Mouse (Mus musculus): ENCODE measurements around the gene Sprn. TPM values are rescaled to one million over a fixed set of nuclear protein-coding genes. Genes with fewer than 3 reads are reported as not detected.

The Sprn gene
- polyA plus RNA-seq, 1 experiment from 2014 or later = 0.11 TPM

- H3K9ac ChIP-seq (ENCODE audit: low read length) = no peak overlapping the region
- no peaks in the 10 kb centered on the region for H3K36me3 ChIP-seq (ENCODE audit: control insufficient read depth, insufficient read depth, low read length)
- no peaks in the 10 kb centered on the region for H3K4me1 ChIP-seq (ENCODE audit: control insufficient read depth in 2 of 2, insufficient read depth in 2 of 2, low read length in 2 of 2)
- H3K4me3 ChIP-seq (ENCODE audit: control insufficient read depth in 1 of 2, insufficient read depth in 1 of 2, low read depth in 1 of 2, low read length in 2 of 2) = no peak overlapping the region
- H3K4me2 ChIP-seq (ENCODE audit: low read length) = no peak overlapping the region
- H3K9me3 ChIP-seq (ENCODE audit: control insufficient read depth, low read length) = no peaks in the 10 kb centered on the region
- H3K27ac ChIP-seq (replicated peaks in 1 of 2; ENCODE audit: control insufficient read depth in 1 of 2, insufficient read depth in 1 of 2, low read depth in 2 of 2, low read length in 2 of 2) = no peak overlapping the region
- H3K27me3 ChIP-seq (ENCODE audit: control insufficient read depth, insufficient read depth, low read length) = no peaks in the 10 kb centered on the region
- ATAC-seq (ENCODE audit: insufficient number of reproducible peaks, insufficient read depth, low FRiP score, low read depth) = no peak
- WGBS = 53% methylated on average over 4 of the region's 4 CpGs
Observed at GRCm38 (mm10) chr7:140188391-140189328, 34.0 kb upstream of the Sprn start.

- H3K4me3 ChIP-seq (ENCODE audit: control insufficient read depth in 1 of 2, insufficient read depth in 1 of 2, low read depth in 1 of 2, low read length in 2 of 2) = no peak overlapping the region
- H3K36me3 ChIP-seq (ENCODE audit: control insufficient read depth, insufficient read depth, low read length) = no peaks in the 10 kb centered on the region
- ATAC-seq (ENCODE audit: insufficient number of reproducible peaks, insufficient read depth, low FRiP score, low read depth) = no peak
- H3K4me2 ChIP-seq (ENCODE audit: low read length) = no peak overlapping the region
- H3K9me3 ChIP-seq (ENCODE audit: control insufficient read depth, low read length) = no peaks in the 10 kb centered on the region
- no peak overlapping the region for H3K9ac ChIP-seq (ENCODE audit: low read length)
- 72% methylated on average over 7 of the region's 7 CpGs for WGBS
- H3K4me1 ChIP-seq (ENCODE audit: control insufficient read depth in 2 of 2, insufficient read depth in 2 of 2, low read length in 2 of 2) = no peaks in the 10 kb centered on the region
- H3K27ac ChIP-seq (replicated peaks in 1 of 2; ENCODE audit: control insufficient read depth in 1 of 2, insufficient read depth in 1 of 2, low read depth in 2 of 2, low read length in 2 of 2) = no peak overlapping the region
- no peaks in the 10 kb centered on the region for H3K27me3 ChIP-seq (ENCODE audit: control insufficient read depth, insufficient read depth, low read length)
Observed at GRCm38 (mm10) chr7:140187721-140188390, 33.2 kb upstream of the Sprn start.

GRCm38 (mm10) chr7:140186646-140187620, 32.3 kb upstream of the Sprn start:
- Histone ChIP-seq H3K27ac (replicated peaks in 1 of 2; ENCODE audit: control insufficient read depth in 1 of 2, insufficient read depth in 1 of 2, low read depth in 2 of 2, low read length in 2 of 2) (no peak overlapping the region), H3K36me3 (ENCODE audit: control insufficient read depth, insufficient read depth, low read length) (no peaks in the 10 kb centered on the region), H3K9ac (ENCODE audit: low read length) (no peak overlapping the region), H3K4me3 (ENCODE audit: control insufficient read depth in 1 of 2, insufficient read depth in 1 of 2, low read depth in 1 of 2, low read length in 2 of 2) (no peak overlapping the region), H3K4me2 (ENCODE audit: low read length) (no peak overlapping the region), H3K27me3 (ENCODE audit: control insufficient read depth, insufficient read depth, low read length) (no peaks in the 10 kb centered on the region), H3K9me3 (ENCODE audit: control insufficient read depth, low read length) (no peaks in the 10 kb centered on the region), H3K4me1 (ENCODE audit: control insufficient read depth in 2 of 2, insufficient read depth in 2 of 2, low read length in 2 of 2) (no peaks in the 10 kb centered on the region)
- 61% methylated on average over 18 of the region's 18 CpGs for WGBS
- ATAC-seq (ENCODE audit: insufficient number of reproducible peaks, insufficient read depth, low FRiP score, low read depth) = no peak

- Histone ChIP-seq H3K4me3 (ENCODE audit: control insufficient read depth in 1 of 2, insufficient read depth in 1 of 2, low read depth in 1 of 2, low read length in 2 of 2) (no peak overlapping the region), H3K9ac (ENCODE audit: low read length) (no peak overlapping the region), H3K27ac (replicated peaks in 1 of 2; ENCODE audit: control insufficient read depth in 1 of 2, insufficient read depth in 1 of 2, low read depth in 2 of 2, low read length in 2 of 2) (no peak overlapping the region), H3K27me3 (ENCODE audit: control insufficient read depth, insufficient read depth, low read length) (no peaks in the 10 kb centered on the region), H3K9me3 (ENCODE audit: control insufficient read depth, low read length) (no peaks in the 10 kb centered on the region), H3K4me1 (ENCODE audit: control insufficient read depth in 2 of 2, insufficient read depth in 2 of 2, low read length in 2 of 2) (no peaks in the 10 kb centered on the region), H3K4me2 (ENCODE audit: low read length) (no peak overlapping the region), H3K36me3 (ENCODE audit: control insufficient read depth, insufficient read depth, low read length) (no peaks in the 10 kb centered on the region)
- 78% methylated on average over 4 of the region's 4 CpGs for WGBS
- no peak for ATAC-seq (ENCODE audit: insufficient number of reproducible peaks, insufficient read depth, low FRiP score, low read depth)
Observed at GRCm38 (mm10) chr7:140184206-140184605, 29.5 kb upstream of the Sprn start.

GRCm38 (mm10) chr7:140180692-140181091, 26.0 kb upstream of the Sprn start:
- Histone ChIP-seq H3K4me3 (ENCODE audit: control insufficient read depth in 1 of 2, insufficient read depth in 1 of 2, low read depth in 1 of 2, low read length in 2 of 2) (no peak overlapping the region), H3K36me3 (ENCODE audit: control insufficient read depth, insufficient read depth, low read length) (no peaks in the 10 kb centered on the region), H3K4me1 (ENCODE audit: control insufficient read depth in 2 of 2, insufficient read depth in 2 of 2, low read length in 2 of 2) (no peaks in the 10 kb centered on the region), H3K9me3 (ENCODE audit: control insufficient read depth, low read length) (no peaks in the 10 kb centered on the region), H3K27me3 (ENCODE audit: control insufficient read depth, insufficient read depth, low read length) (no peaks in the 10 kb centered on the region), H3K4me2 (ENCODE audit: low read length) (no peak overlapping the region), H3K9ac (ENCODE audit: low read length) (no peak overlapping the region), H3K27ac (replicated peaks in 1 of 2; ENCODE audit: control insufficient read depth in 1 of 2, insufficient read depth in 1 of 2, low read depth in 2 of 2, low read length in 2 of 2) (no peak overlapping the region)
- ATAC-seq (ENCODE audit: insufficient number of reproducible peaks, insufficient read depth, low FRiP score, low read depth) = no peak
- WGBS = 76% methylated on average over 2 of the region's 2 CpGs

- Histone ChIP-seq H3K4me1 (ENCODE audit: control insufficient read depth in 2 of 2, insufficient read depth in 2 of 2, low read length in 2 of 2) (no peaks in the 10 kb centered on the region), H3K9ac (ENCODE audit: low read length) (no peak overlapping the region), H3K4me3 (ENCODE audit: control insufficient read depth in 1 of 2, insufficient read depth in 1 of 2, low read depth in 1 of 2, low read length in 2 of 2) (no peak overlapping the region), H3K27me3 (ENCODE audit: control insufficient read depth, insufficient read depth, low read length) (no peaks in the 10 kb centered on the region), H3K4me2 (ENCODE audit: low read length) (no peak overlapping the region), H3K27ac (replicated peaks in 1 of 2; ENCODE audit: control insufficient read depth in 1 of 2, insufficient read depth in 1 of 2, low read depth in 2 of 2, low read length in 2 of 2) (no peak overlapping the region), H3K9me3 (ENCODE audit: control insufficient read depth, low read length) (no peaks in the 10 kb centered on the region), H3K36me3 (ENCODE audit: control insufficient read depth, insufficient read depth, low read length) (no peaks in the 10 kb centered on the region)
- no peak for ATAC-seq (ENCODE audit: insufficient number of reproducible peaks, insufficient read depth, low FRiP score, low read depth)
- 82% methylated on average over 2 of the region's 2 CpGs for WGBS
Observed at GRCm38 (mm10) chr7:140179176-140179575, 24.5 kb upstream of the Sprn start.

GRCm38 (mm10) chr7:140172936-140173335, 18.3 kb upstream of the Sprn start, which contains the start of gene Olfr523:
Olfr523 (plus strand) TSS chr7:140173217.
- no peak for ATAC-seq (ENCODE audit: insufficient number of reproducible peaks, insufficient read depth, low FRiP score, low read depth)

More at GRCm38 (mm10) chr7:140172936-140173335, 18.3 kb upstream of the Sprn start, which contains the start of gene Olfr523:
- no peaks in the 10 kb centered on the region for H3K4me1 ChIP-seq (ENCODE audit: control insufficient read depth in 2 of 2, insufficient read depth in 2 of 2, low read length in 2 of 2)
- no peaks in the 10 kb centered on the region for H3K36me3 ChIP-seq (ENCODE audit: control insufficient read depth, insufficient read depth, low read length)
- no peak within 1 kb of the TSS for H3K9ac ChIP-seq (ENCODE audit: low read length)
- WGBS = 38% methylated on average over 1 of the region's 1 CpGs
- no peak within 1 kb of the TSS for H3K27ac ChIP-seq (replicated peaks in 1 of 2; ENCODE audit: control insufficient read depth in 1 of 2, insufficient read depth in 1 of 2, low read depth in 2 of 2, low read length in 2 of 2)
- H3K4me3 ChIP-seq (ENCODE audit: control insufficient read depth in 1 of 2, insufficient read depth in 1 of 2, low read depth in 1 of 2, low read length in 2 of 2) = no peak within 1 kb of the TSS
- no peaks in the 10 kb centered on the region for H3K9me3 ChIP-seq (ENCODE audit: control insufficient read depth, low read length)
- H3K4me2 ChIP-seq (ENCODE audit: low read length) = no peak within 1 kb of the TSS
- H3K27me3 ChIP-seq (ENCODE audit: control insufficient read depth, insufficient read depth, low read length) = no peaks in the 10 kb centered on the region
